Mouse (Mus musculus) limb, embryonic 11.5 days (tissue): ENCODE data around the gene Abcg5. TPM values are rescaled to one million over a fixed set of nuclear protein-coding genes. Genes with fewer than 3 reads are reported as not detected.

ENCODE experiments used
- ATAC-seq: fragments of 200-750 bp; cut with Nextera tagmentation; 2 replicates; pipeline ENCODE4 v1.8.0; 2017; ENCODE audit warnings: low read depth; ENCODE audit not compliant: insufficient number of reproducible peaks, low FRiP score, low TSS enrichment
- DNase-seq: peaks from one replicate; pipeline ENCODE4 v3.0.0-alpha.2; 2015; ENCODE audit warnings: low spot score
- H3K27ac ChIP-seq: fragments of 300-500 bp; sonication (generic); replicated peaks from 2 replicates; pipeline ENCODE4 v1.5.1; 2014; ENCODE audit warnings: low read depth, mild to moderate bottlenecking, low read length
- H3K27me3 ChIP-seq: fragments of 300-500 bp; sonication (generic); 2 replicates; pipeline ENCODE4 v1.6.1; 2014; ENCODE audit warnings: mild to moderate bottlenecking, low read length, mixed read lengths; ENCODE audit not compliant: control insufficient read depth, insufficient read depth
- H3K36me3 ChIP-seq: fragments of 300-500 bp; sonication (generic); 2 replicates; pipeline ENCODE4 v1.6.1; 2014; ENCODE audit warnings: mild to moderate bottlenecking, low read length, moderate library complexity, mixed read lengths; ENCODE audit not compliant: control insufficient read depth, insufficient read depth
- H3K4me1 ChIP-seq: fragments of 300-500 bp; sonication (generic); 2 replicates; pipeline ENCODE4 v1.6.1; 2014; ENCODE audit warnings: low read length, mixed read lengths; ENCODE audit not compliant: control insufficient read depth, insufficient read depth
- H3K4me2 ChIP-seq: fragments of 300-500 bp; sonication (generic); 2 replicates; pipeline ENCODE4 v1.6.1; 2014; ENCODE audit warnings: low read depth, mild to moderate bottlenecking, moderate library complexity; ENCODE audit not compliant: severe bottlenecking
- H3K4me3 ChIP-seq: fragments of 300-500 bp; sonication (generic); 2 replicates; pipeline ENCODE4 v1.5.1; 2014; ENCODE audit warnings: low read depth, low read length
- H3K9ac ChIP-seq: fragments of 300-500 bp; sonication (generic); 2 replicates; pipeline ENCODE4 v1.6.1; 2014; ENCODE audit warnings: mild to moderate bottlenecking, low read length
- H3K9me3 ChIP-seq: fragments of 300-500 bp; sonication (generic); 2 replicates; pipeline ENCODE4 v1.6.1; 2016; ENCODE audit warnings: low read length; ENCODE audit not compliant: control insufficient read depth
- WGBS: fragments of 180-500 bp; shearing (Covaris S2); extraction: QIAGEN DNeasy Blood & Tissue Kit; methylation state at CpG from one replicate; pipeline ENCODE4 v1.1.7; 2014; 5-methylcytosine and 5-hydroxymethylcytosine counted together
- polyA plus RNA-seq: library from polyadenylated mRNA; unstranded; fragments of >200 nt; fragmentation: Nextera tagmentation; extraction: Ambion mirVana; gene quantifications from 2 replicates; pipeline ENCODE4 v1.2.1, GENCODE M21; 2014

Abcg5 gene
- polyA plus RNA-seq, 1 experiment from 2014 or later: 0.96 TPM

- Histone ChIP-seq H3K4me3 (no peak overlapping the region), H3K27me3 (no peaks in the 10 kb centered on the region), H3K4me2 (no peak overlapping the region), H3K9me3 (no peaks in the 10 kb centered on the region), H3K27ac (no peak overlapping the region), H3K4me1 (no peaks in the 10 kb centered on the region; the same call in 1 of the 2 replicates), H3K36me3 (no peaks in the 10 kb centered on the region), H3K9ac (no peak overlapping the region)
- ATAC-seq (no peak), DNase-seq (no peak)
- WGBS: 93% methylated on average over 8 of the region's 8 CpGs
Measured at GRCm38 (mm10) chr17:84658951-84659350, 23.9 kb downstream of the Abcg5 start.

- Histone ChIP-seq H3K9me3 (no peaks in the 10 kb centered on the region), H3K27ac (no peak overlapping the region), H3K4me1 (no peaks in the 10 kb centered on the region; the same call in 1 of the 2 replicates), H3K36me3 (no peaks in the 10 kb centered on the region), H3K4me2 (no peak overlapping the region), H3K27me3 (no peaks in the 10 kb centered on the region), H3K4me3 (no peak overlapping the region), H3K9ac (no peak overlapping the region)
- ATAC-seq (no peak), DNase-seq (no peak)
- 36% methylated on average over 5 of the region's 5 CpGs for WGBS
Measured at GRCm38 (mm10) chr17:84658195-84658594, 24.6 kb downstream of the Abcg5 start.

- H3K27me3 ChIP-seq: no peaks in the 10 kb centered on the region
- H3K4me3 ChIP-seq: no peak overlapping the region
- no peak overlapping the region for H3K27ac ChIP-seq
- no peaks in the 10 kb centered on the region for H3K9me3 ChIP-seq
- DNase-seq (no peak), ATAC-seq (no peak)
- WGBS: 68% methylated on average over 7 of the region's 7 CpGs
- no peak overlapping the region for H3K4me2 ChIP-seq
- no peaks in the 10 kb centered on the region; the same call in 1 of the 2 replicates for H3K4me1 ChIP-seq
- no peaks in the 10 kb centered on the region for H3K36me3 ChIP-seq
- no peak overlapping the region for H3K9ac ChIP-seq
Measured at GRCm38 (mm10) chr17:84657782-84658181, 25.0 kb downstream of the Abcg5 start.

- Histone ChIP-seq H3K27me3 (no peaks in the 10 kb centered on the region), H3K36me3 (no peaks in the 10 kb centered on the region), H3K4me1 (no peaks in the 10 kb centered on the region; the same call in 1 of the 2 replicates), H3K4me3 (no peak overlapping the region), H3K4me2 (no peak overlapping the region), H3K9ac (no peak overlapping the region), H3K9me3 (no peaks in the 10 kb centered on the region), H3K27ac (no peak overlapping the region)
- ATAC-seq: no peak
- no peak for DNase-seq
- 71% methylated on average over 3 of the region's 3 CpGs for WGBS
Measured at GRCm38 (mm10) chr17:84657422-84657732, 25.4 kb downstream of the Abcg5 start.

GRCm38 (mm10) chr17:84656653-84657421 lies 26.0 kb downstream of the Abcg5 start:
- DNase-seq (no peak), ATAC-seq (no peak)
- Histone ChIP-seq H3K4me1 (no peaks in the 10 kb centered on the region; the same call in 1 of the 2 replicates), H3K9me3 (no peaks in the 10 kb centered on the region), H3K4me2 (no peak overlapping the region), H3K36me3 (no peaks in the 10 kb centered on the region), H3K27me3 (no peaks in the 10 kb centered on the region), H3K4me3 (no peak overlapping the region), H3K9ac (no peak overlapping the region), H3K27ac (no peak overlapping the region)
- 75% methylated on average over 19 of the region's 19 CpGs for WGBS

GRCm38 (mm10) chr17:84656205-84656604 lies 26.6 kb downstream of the Abcg5 start:
- Histone ChIP-seq H3K9ac (no peak overlapping the region), H3K4me3 (no peak overlapping the region), H3K4me2 (no peak overlapping the region), H3K9me3 (no peaks in the 10 kb centered on the region), H3K27ac (no peak overlapping the region), H3K27me3 (no peaks in the 10 kb centered on the region), H3K36me3 (no peaks in the 10 kb centered on the region), H3K4me1 (no peaks in the 10 kb centered on the region; the same call in 1 of the 2 replicates)
- no peak for ATAC-seq
- WGBS: 66% methylated on average over 5 of the region's 5 CpGs
- DNase-seq: no peak

GRCm38 (mm10) chr17:84653544-84653943 lies 29.3 kb downstream of the Abcg5 start:
- Histone ChIP-seq H3K9me3 (no peaks in the 10 kb centered on the region), H3K27me3 (no peaks in the 10 kb centered on the region), H3K9ac (no peak overlapping the region), H3K4me2 (no peak overlapping the region), H3K27ac (no peak overlapping the region), H3K36me3 (no peaks in the 10 kb centered on the region), H3K4me3 (no peak overlapping the region), H3K4me1 (no peaks in the 10 kb centered on the region; the same call in 1 of the 2 replicates)
- ATAC-seq (no peak), DNase-seq (no peak)
- 90% methylated on average over 9 of the region's 9 CpGs for WGBS

- 89% methylated on average over 9 of the region's 9 CpGs for WGBS
- Histone ChIP-seq H3K9ac (no peak overlapping the region), H3K36me3 (no peaks in the 10 kb centered on the region), H3K27me3 (no peaks in the 10 kb centered on the region), H3K27ac (no peak overlapping the region), H3K4me3 (no peak overlapping the region), H3K4me1 (peaks cover 2% of the 10 kb centered on the region; the same call in 1 of the 2 replicates), H3K9me3 (no peaks in the 10 kb centered on the region), H3K4me2 (no peak overlapping the region)
- ATAC-seq: no peak
- DNase-seq: no peak
Measured at GRCm38 (mm10) chr17:84650302-84651017, 32.4 kb downstream of the Abcg5 start.
